Mouse (Mus musculus) WW6 (cell line): ENCODE results near the gene A930004D18Rik.
"Not testable (repeated sequence)": the region's sequence is repeated elsewhere in the genome, so short reads cannot be mapped to it uniquely, and the experiment has no call there.

Experiments
- DNase-seq: peaks from one replicate; pipeline ENCODE4 v3.0.0-alpha.2; 2013; ENCODE audit warnings: low read depth, low spot score

A930004D18Rik gene

GRCm38 (mm10) chr2:18011226-18011625, 26.3 kb downstream of the A930004D18Rik start:
- DNase-seq = no peak

DNA sequence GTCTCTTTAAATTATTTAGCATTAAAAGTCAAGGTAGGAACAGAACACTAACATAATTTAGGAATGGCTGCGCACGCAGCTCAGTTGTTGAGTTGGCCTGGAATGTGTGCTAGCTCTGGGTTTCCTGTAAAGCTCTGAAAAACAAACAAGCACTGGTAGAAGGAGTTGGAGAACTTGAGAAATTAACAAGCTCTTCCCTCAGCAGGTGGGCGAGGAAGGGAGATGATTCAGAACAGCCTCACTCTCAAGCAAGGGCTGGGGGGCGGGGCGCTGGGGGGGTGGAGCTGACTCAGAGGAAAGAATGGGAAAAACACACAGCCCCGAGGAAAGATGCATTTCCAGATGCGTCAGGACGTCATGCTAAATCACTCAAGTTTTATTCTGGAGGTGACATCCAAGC, 32.4 kb downstream of the A930004D18Rik start:
- DNase-seq = peak; percentile 26

- no peak for DNase-seq
Measured at GRCm38 (mm10) chr2:18004286-18004685, 33.3 kb downstream of the A930004D18Rik start.

DNA sequence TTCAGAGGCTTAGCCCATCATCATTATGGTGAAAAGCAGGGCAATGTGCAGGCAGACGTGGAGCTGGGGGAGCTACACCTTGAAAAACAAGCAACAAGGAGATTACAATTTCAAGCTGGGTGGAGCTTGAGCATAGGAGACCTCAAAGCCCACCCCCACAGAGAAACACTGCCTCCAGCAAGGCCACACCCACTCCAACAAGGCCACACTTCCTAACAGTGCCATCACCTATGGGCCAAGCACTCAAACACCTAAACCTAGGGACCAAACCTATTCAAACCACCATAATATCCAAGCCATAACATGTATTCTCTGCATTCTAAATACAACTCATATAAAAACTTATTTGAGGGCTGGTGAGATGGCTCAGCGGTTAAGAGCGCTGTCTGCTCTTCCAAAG, 35.2 kb downstream of the A930004D18Rik start:
- no peak for DNase-seq

GRCm38 (mm10) chr2:17996858-17997257, 40.7 kb downstream of the A930004D18Rik start, which contains the start of gene H2al2a:
TSS of gene H2al2a (minus strand) at chr2:17996958.
- no peak for DNase-seq

DNA sequence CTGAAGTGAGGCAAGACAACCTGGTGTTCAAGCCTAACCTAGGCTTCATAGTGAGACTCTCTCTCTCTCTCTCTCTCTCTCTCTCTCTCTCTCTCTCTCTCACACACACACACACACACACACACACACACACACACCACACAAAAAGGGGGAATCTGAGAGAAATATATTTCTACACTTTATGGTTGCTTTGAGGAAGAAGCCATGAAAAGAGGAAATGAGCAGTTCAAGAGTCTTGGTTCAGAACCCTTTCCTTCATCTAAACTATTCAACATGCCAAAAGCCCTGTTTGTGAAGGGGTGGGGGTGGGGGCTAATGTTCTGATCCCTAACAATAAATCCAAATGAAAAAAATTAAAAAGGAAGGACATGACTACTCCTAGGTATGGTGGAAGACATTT, 48.0 kb downstream of the A930004D18Rik start:
- no peak for DNase-seq

- peak; percentile 73 for DNase-seq
Measured at GRCm38 (mm10) chr2:17989115-17989514, 48.4 kb downstream of the A930004D18Rik start.

DNA sequence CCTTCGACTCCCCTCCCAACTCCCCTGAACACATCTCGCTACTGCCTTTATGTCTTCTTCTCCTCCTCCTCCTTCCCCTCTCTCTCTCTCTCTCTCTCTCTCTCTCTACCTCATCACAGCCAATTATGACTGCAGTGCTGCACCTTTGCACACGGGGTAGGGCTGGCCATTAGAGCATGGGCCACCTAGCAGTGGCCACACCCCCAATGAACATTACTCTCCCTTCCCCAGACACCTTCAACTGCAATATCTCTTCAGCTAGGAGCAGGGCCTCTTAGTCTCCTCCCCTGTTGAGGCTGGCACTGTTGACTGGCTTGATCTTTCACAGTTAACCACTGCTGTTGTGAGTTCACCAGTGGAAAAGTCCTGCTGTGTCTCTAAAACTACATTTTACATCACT, 50.8 kb downstream of the A930004D18Rik start:
- DNase-seq = no peak

DNA sequence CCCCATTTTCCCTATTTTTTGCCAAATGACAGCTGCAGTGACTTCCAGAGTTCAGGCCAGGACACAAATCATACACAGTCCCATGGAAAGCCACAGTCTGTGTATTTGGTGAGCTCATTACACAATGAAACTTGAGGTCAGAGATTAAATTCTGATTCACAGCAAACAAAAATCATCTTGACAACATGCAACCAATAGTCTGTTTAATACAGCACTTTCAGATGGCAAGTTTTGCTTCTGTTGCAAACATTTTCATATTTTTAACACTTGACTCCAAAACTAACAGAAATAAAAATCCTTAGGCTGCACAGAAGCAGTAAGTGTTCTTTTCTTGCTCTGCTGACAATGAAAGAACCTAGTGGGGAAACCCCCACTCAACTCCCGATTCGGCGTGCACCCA, 52.8 kb downstream of the A930004D18Rik start:
- no peak for DNase-seq

GRCm38 (mm10) chr2:17982747-17983146, 54.8 kb downstream of the A930004D18Rik start:
- DNase-seq = peak; percentile 60

GRCm38 (mm10) chr2:17978706-17979105, 58.8 kb downstream of the A930004D18Rik start:
- DNase-seq = no peak

GRCm38 (mm10) chr2:17978251-17978650, 59.3 kb downstream of the A930004D18Rik start:
- DNase-seq = not testable (repeated sequence)

DNA sequence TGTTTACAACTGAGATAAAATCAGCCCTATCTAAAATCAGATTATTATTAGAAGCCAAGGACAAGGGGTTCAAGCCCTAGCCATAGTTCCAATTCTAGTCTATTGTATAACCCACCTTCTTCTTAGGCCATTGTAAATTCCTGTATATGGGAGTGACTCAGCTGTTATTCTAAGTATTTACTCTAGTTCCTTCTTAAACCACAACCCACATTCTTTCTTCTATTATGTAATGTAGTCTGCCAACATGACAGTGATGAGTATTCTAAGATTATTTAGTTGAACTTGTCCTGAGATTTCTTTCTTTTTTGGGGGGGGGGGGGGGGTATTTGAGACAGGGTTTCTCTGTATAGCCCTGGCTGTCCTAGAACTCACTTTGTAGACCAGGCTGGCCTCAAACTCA, 59.9 kb downstream of the A930004D18Rik start:
- DNase-seq = not testable (repeated sequence)

- DNase-seq = no peak
Measured at GRCm38 (mm10) chr2:17975601-17976327, 61.8 kb downstream of the A930004D18Rik start.
